Mouse (Mus musculus): ENCODE results near the gene Nek7. TPM values are rescaled to one million over a fixed set of nuclear protein-coding genes. Genes with fewer than 3 reads are reported as not detected.

Gene Nek7
- polyA plus RNA-seq, 1 experiment from 2014 or later: 35.5 TPM

GRCm38 (mm10) chr1:138603974-138604373, 16.0 kb downstream of the Nek7 start:
- DNase-seq (ENCODE audit: low spot score): no peak
- no peaks in the 10 kb centered on the region for H3K27me3 ChIP-seq (ENCODE audit: insufficient read depth, poor library complexity, severe bottlenecking)
- 99% methylated on average over 4 of the region's 4 CpGs for WGBS

GRCm38 (mm10) chr1:138598087-138598486, 21.9 kb downstream of the Nek7 start:
- H3K4me3 ChIP-seq: no peak overlapping the region
- H3K36me3 ChIP-seq: no peaks in the 10 kb centered on the region
- H3K4me1 ChIP-seq: peaks cover 4% of the 10 kb centered on the region; the same call in 1 of the 2 replicates
- 88% methylated on average over 11 of the region's 11 CpGs for WGBS
- no peaks in the 10 kb centered on the region for H3K27me3 ChIP-seq (ENCODE audit: insufficient read depth, poor library complexity, severe bottlenecking)
- no peaks in the 10 kb centered on the region for H3K9me3 ChIP-seq
- DNase-seq (ENCODE audit: low spot score): no peak
- H3K27ac ChIP-seq: no peak overlapping the region

More at GRCm38 (mm10) chr1:138603974-138604373, 16.0 kb downstream of the Nek7 start:
- H3K27ac ChIP-seq: no peak overlapping the region
- H3K9me3 ChIP-seq: no peaks in the 10 kb centered on the region
- H3K4me1 ChIP-seq: peaks cover 17% of the 10 kb centered on the region
- peaks cover 4% of the 10 kb centered on the region; the same call in 1 of the 2 replicates for H3K36me3 ChIP-seq
- no peak overlapping the region for H3K4me3 ChIP-seq

- WGBS: 65% methylated on average over 4 of the region's 4 CpGs
- 0 out of 2 replicates have a peak, but pooled peaks cover 8% of the 10 kb centered on the region for H3K36me3 ChIP-seq
- H3K4me1 ChIP-seq: peaks cover 4% of the 10 kb centered on the region; the same call in 1 of the 2 replicates
- no peak for DNase-seq (ENCODE audit: low spot score)
- H3K9me3 ChIP-seq: no peaks in the 10 kb centered on the region
- no peaks in the 10 kb centered on the region for H3K27me3 ChIP-seq (ENCODE audit: insufficient read depth, poor library complexity, severe bottlenecking)
- H3K27ac ChIP-seq: no peak overlapping the region
- H3K4me3 ChIP-seq: no peak overlapping the region
Measured at GRCm38 (mm10) chr1:138596127-138596706, 23.7 kb downstream of the Nek7 start.

- H3K9me3 ChIP-seq: no peaks in the 10 kb centered on the region
- H3K27me3 ChIP-seq (ENCODE audit: insufficient read depth, poor library complexity, severe bottlenecking): no peaks in the 10 kb centered on the region
- no peak for DNase-seq (ENCODE audit: low spot score)
- H3K27ac ChIP-seq: no peak overlapping the region
- 86% methylated on average over 5 of the region's 5 CpGs for whole genome bisulfite sequencing
- 0 out of 2 replicates have a peak, but pooled peaks cover 12% of the 10 kb centered on the region for H3K36me3 ChIP-seq
- H3K4me3 ChIP-seq: no peak overlapping the region
- H3K4me1 ChIP-seq: 0 out of 2 replicates have a peak, but pooled peaks cover 4% of the 10 kb centered on the region
Measured at GRCm38 (mm10) chr1:138594910-138595309, 25.0 kb downstream of the Nek7 start.

GRCm38 (mm10) chr1:138593922-138594321, 26.0 kb downstream of the Nek7 start:
- WGBS: 90% methylated on average over 5 of the region's 5 CpGs

GRCm38 (mm10) chr1:138592466-138592865, 27.5 kb downstream of the Nek7 start:
- 76% methylated on average over 4 of the region's 4 CpGs for WGBS
- H3K4me1 ChIP-seq: peaks cover 13% of the 10 kb centered on the region; the same call in 1 of the 2 replicates

More at GRCm38 (mm10) chr1:138593922-138594321, 26.0 kb downstream of the Nek7 start:
- no peak overlapping the region for H3K27ac ChIP-seq
- no peak overlapping the region for H3K4me3 ChIP-seq
- H3K4me1 ChIP-seq: 0 out of 2 replicates have a peak, but pooled peaks cover 4% of the 10 kb centered on the region
- H3K27me3 ChIP-seq (ENCODE audit: insufficient read depth, poor library complexity, severe bottlenecking): no peaks in the 10 kb centered on the region
- H3K9me3 ChIP-seq: no peaks in the 10 kb centered on the region
- DNase-seq (ENCODE audit: low spot score): no peak
- H3K36me3 ChIP-seq: 0 out of 2 replicates have a peak, but pooled peaks cover 12% of the 10 kb centered on the region

GRCm38 (mm10) chr1:138590451-138591022, 29.4 kb downstream of the Nek7 start:
- 0 out of 2 replicates have a peak, but pooled peaks cover 12% of the 10 kb centered on the region for H3K36me3 ChIP-seq

More at GRCm38 (mm10) chr1:138592466-138592865, 27.5 kb downstream of the Nek7 start:
- Histone ChIP-seq H3K27ac (no peak overlapping the region), H3K9me3 (no peaks in the 10 kb centered on the region), H3K27me3 (ENCODE audit: insufficient read depth, poor library complexity, severe bottlenecking) (no peaks in the 10 kb centered on the region), H3K4me3 (no peak overlapping the region), H3K36me3 (0 out of 2 replicates have a peak, but pooled peaks cover 12% of the 10 kb centered on the region)
- DNase-seq (ENCODE audit: low spot score): no peak

GRCm38 (mm10) chr1:138589126-138589525, 30.8 kb downstream of the Nek7 start:
- WGBS: 63% methylated on average over 3 of the region's 3 CpGs
- H3K36me3 ChIP-seq: 0 out of 2 replicates have a peak, but pooled peaks cover 12% of the 10 kb centered on the region
- H3K27ac ChIP-seq: no peak overlapping the region
- no peaks in the 10 kb centered on the region for H3K9me3 ChIP-seq
- H3K27me3 ChIP-seq (ENCODE audit: insufficient read depth, poor library complexity, severe bottlenecking): no peaks in the 10 kb centered on the region
- DNase-seq (ENCODE audit: low spot score): no peak
- peaks cover 9% of the 10 kb centered on the region; the same call in 1 of the 2 replicates for H3K4me1 ChIP-seq
- no peak overlapping the region for H3K4me3 ChIP-seq

More at GRCm38 (mm10) chr1:138590451-138591022, 29.4 kb downstream of the Nek7 start:
- H3K4me3 ChIP-seq: no peak overlapping the region
- H3K4me1 ChIP-seq: peaks cover 9% of the 10 kb centered on the region; the same call in 1 of the 2 replicates
- WGBS: 90% methylated on average over 8 of the region's 8 CpGs
- H3K27me3 ChIP-seq (ENCODE audit: insufficient read depth, poor library complexity, severe bottlenecking): no peaks in the 10 kb centered on the region
- H3K27ac ChIP-seq: no peak overlapping the region
- no peak for DNase-seq (ENCODE audit: low spot score)
- no peaks in the 10 kb centered on the region for H3K9me3 ChIP-seq

GRCm38 (mm10) chr1:138587812-138588211, 32.1 kb downstream of the Nek7 start:
- no peak overlapping the region for H3K4me3 ChIP-seq
- DNase-seq (ENCODE audit: low spot score): no peak
- peaks cover 9% of the 10 kb centered on the region; the same call in 1 of the 2 replicates for H3K4me1 ChIP-seq
- no peaks in the 10 kb centered on the region for H3K27me3 ChIP-seq (ENCODE audit: insufficient read depth, poor library complexity, severe bottlenecking)
- H3K36me3 ChIP-seq: 0 out of 2 replicates have a peak, but pooled peaks cover 9% of the 10 kb centered on the region
- no peak overlapping the region for H3K27ac ChIP-seq
- no peaks in the 10 kb centered on the region for H3K9me3 ChIP-seq
- WGBS: 38% methylated on average over 3 of the region's 3 CpGs

GRCm38 (mm10) chr1:138586891-138587290, 33.0 kb downstream of the Nek7 start:
- H3K27me3 ChIP-seq (ENCODE audit: insufficient read depth, poor library complexity, severe bottlenecking): no peaks in the 10 kb centered on the region
- no peak for DNase-seq (ENCODE audit: low spot score)
- no peaks in the 10 kb centered on the region for H3K9me3 ChIP-seq
- peaks cover 9% of the 10 kb centered on the region; the same call in 1 of the 2 replicates for H3K4me1 ChIP-seq
- 94% methylated on average over 2 of the region's 2 CpGs for WGBS
- no peak overlapping the region for H3K27ac ChIP-seq
- H3K4me3 ChIP-seq: no peak overlapping the region
- 0 out of 2 replicates have a peak, but pooled peaks cover 4% of the 10 kb centered on the region for H3K36me3 ChIP-seq

- no peaks in the 10 kb centered on the region for H3K27me3 ChIP-seq (ENCODE audit: insufficient read depth, poor library complexity, severe bottlenecking)
Measured at GRCm38 (mm10) chr1:138584423-138585013, 35.4 kb downstream of the Nek7 start.

GRCm38 (mm10) chr1:138582225-138582624, 37.7 kb downstream of the Nek7 start:
- 91% methylated on average over 7 of the region's 7 CpGs for WGBS
- Histone ChIP-seq H3K9me3 (no peaks in the 10 kb centered on the region), H3K27me3 (ENCODE audit: insufficient read depth, poor library complexity, severe bottlenecking) (no peaks in the 10 kb centered on the region), H3K4me1 (peaks cover 20% of the 10 kb centered on the region; the same call in 1 of the 2 replicates), H3K4me3 (no peak overlapping the region), H3K36me3 (no peaks in the 10 kb centered on the region), H3K27ac (no peak overlapping the region)
- no peak for DNase-seq (ENCODE audit: low spot score)

More at GRCm38 (mm10) chr1:138584423-138585013, 35.4 kb downstream of the Nek7 start:
- Histone ChIP-seq H3K9me3 (no peaks in the 10 kb centered on the region), H3K4me1 (peaks cover 21% of the 10 kb centered on the region; the same call in 1 of the 2 replicates), H3K4me3 (no peak overlapping the region), H3K36me3 (no peaks in the 10 kb centered on the region), H3K27ac (no peak overlapping the region)
- WGBS: 91% methylated on average over 2 of the region's 2 CpGs
- no peak for DNase-seq (ENCODE audit: low spot score)

Measured in heart, embryonic 10.5 days (tissue).